Mouse (Mus musculus) right cerebral cortex, postnatal 4 days (tissue): ENCODE results near the gene Gm28308.
A peak's percentile ranks its signal among the peaks of the same experiment; 100 is the strongest.

Experiments used
- DNase-seq: peaks from one replicate; pipeline ENCODE4 v3.0.0-alpha.2; 2022

Gm28308 gene

GRCm38 (mm10) chr6:52213119-52213986 is at the start of gene Gm28308, which contains the start of gene Hoxa3:
Gene Gm28308 (minus strand): TSS chr6:52213339.
Gene Hoxa3 (minus strand): TSS chr6:52213336.
- no peak for DNase-seq

- DNase-seq = no peak
These were observed 49.6 kb upstream of the Gm28308 start for GRCm38 (mm10) chr6:52262463-52263320.

- DNase-seq = no peak
These were observed 48.8 kb upstream of the Gm28308 start for GRCm38 (mm10) chr6:52261751-52262462.

GRCm38 (mm10) chr6:52260654-52261575 is 47.8 kb upstream of the Gm28308 start, which contains the start of gene Hoxa13:
Gene Hoxa13 (minus strand): TSS chr6:52260880.
- no peak for DNase-seq

GRCm38 (mm10) chr6:52259811-52260261 is 46.7 kb upstream of the Gm28308 start:
- DNase-seq = no peak

- DNase-seq = no peak
These were observed 46.1 kb upstream of the Gm28308 start for GRCm38 (mm10) chr6:52259081-52259790.

GRCm38 (mm10) chr6:52256956-52257355 is 43.8 kb upstream of the Gm28308 start:
- peak; percentile 86 for DNase-seq

GRCm38 (mm10) chr6:52253511-52254500 is 40.7 kb upstream of the Gm28308 start:
- no peak for DNase-seq

- DNase-seq = no peak
These were observed 39.7 kb upstream of the Gm28308 start for GRCm38 (mm10) chr6:52252775-52253376.

GRCm38 (mm10) chr6:52252016-52252774 is 39.1 kb upstream of the Gm28308 start:
- DNase-seq = no peak

GRCm38 (mm10) chr6:52251177-52251879 is 38.2 kb upstream of the Gm28308 start:
- no peak for DNase-seq

- DNase-seq = no peak
These were observed 36.7 kb upstream of the Gm28308 start for GRCm38 (mm10) chr6:52249826-52250225.

- DNase-seq = no peak
These were observed 36.2 kb upstream of the Gm28308 start for GRCm38 (mm10) chr6:52249415-52249738.

- DNase-seq = no peak
These were observed 35.7 kb upstream of the Gm28308 start for GRCm38 (mm10) chr6:52248638-52249414.

- DNase-seq = no peak
These were observed 34.9 kb upstream of the Gm28308 start for GRCm38 (mm10) chr6:52247766-52248637.

- DNase-seq = no peak
These were observed 33.8 kb upstream of the Gm28308 start for GRCm38 (mm10) chr6:52246916-52247315.
